Mouse (Mus musculus) C2C12 (cell line): ENCODE data around the gene Cyb5d2.

Experiments
- CTCF ChIP-seq: IDR thresholded peaks from one replicate; pipeline ENCODE4 v1.5.1; 2011; ENCODE audit not compliant: control insufficient read depth, insufficient read depth, insufficient read length
- FOSL1 ChIP-seq: IDR thresholded peaks from one replicate; pipeline ENCODE4 v1.8.0; 2011; ENCODE audit warnings: mild to moderate bottlenecking, low read length; ENCODE audit not compliant: poor library complexity, insufficient read depth, severe bottlenecking
- MYOD1 ChIP-seq: IDR thresholded peaks from one replicate; pipeline ENCODE4 v1.6.1; 2011; ENCODE audit warnings: low read depth; ENCODE audit not compliant: control insufficient read depth, insufficient read length
- MYOG ChIP-seq: IDR thresholded peaks from one replicate; pipeline ENCODE4 v1.6.1; 2011; ENCODE audit not compliant: control insufficient read depth, insufficient read length; ENCODE audit errors: extremely low read depth

GRCm38 (mm10) chr11:72767716-72768115 is 28.2 kb downstream of the Cyb5d2 start:
- TF ChIP-seq CTCF = no peak
- no peak for TF ChIP-seq FOSL1
- TF ChIP-seq MYOG = no peak
- no peak for TF ChIP-seq MYOD1
